Mouse (Mus musculus) adrenal gland, adult (tissue): ENCODE results near the gene Olfr889.
"Not testable (repeated sequence)": the region's sequence is repeated elsewhere in the genome, so short reads cannot be mapped to it uniquely, and the experiment has no call there.

ENCODE experiments used
- DNase-seq, 2 experiments: peaks; one replicate each; pipeline ENCODE4 v3.0.0; 2022 to 2023; ENCODE audit warnings: low spot score in 1 of 2; ENCODE audit not compliant: inconsistent age in 2 of 2

The Olfr889 gene

GRCm38 (mm10) chr9:38114898-38115297, at the start of gene Olfr889:
Gene Olfr889, plus strand, starts transcription at chr9:38115198.
- no peak for DNase-seq

DNA sequence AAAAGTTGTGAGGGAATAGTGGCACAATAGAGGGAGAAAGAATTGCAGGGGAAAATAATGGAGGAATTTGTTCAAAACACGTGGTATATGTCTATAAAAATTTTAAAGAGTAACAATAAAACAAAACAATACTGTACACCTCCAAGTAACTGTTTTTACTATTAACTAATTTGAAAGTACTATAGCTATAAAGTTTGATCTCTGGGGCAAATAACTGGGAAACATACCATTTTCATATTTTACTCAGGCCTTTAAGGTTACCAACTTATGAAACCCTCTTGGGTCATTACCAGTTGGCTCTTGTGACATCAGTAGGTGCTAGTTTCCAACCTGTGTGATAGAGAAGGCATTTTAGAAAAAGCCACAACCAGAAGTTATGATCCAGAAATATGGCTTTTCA, 31.2 kb upstream of the Olfr889 start, which contains the start of gene Olfr887:
Olfr887 (plus strand) TSS at position 301 of the 400 bp plus-strand sequence.
- no peak for DNase-seq

GRCm38 (mm10) chr9:38107828-38108227, 7.2 kb upstream of the Olfr889 start, which contains the start of gene Olfr888:
Gene Olfr888, plus strand, starts transcription at chr9:38108128.
- DNase-seq: no peak

DNA sequence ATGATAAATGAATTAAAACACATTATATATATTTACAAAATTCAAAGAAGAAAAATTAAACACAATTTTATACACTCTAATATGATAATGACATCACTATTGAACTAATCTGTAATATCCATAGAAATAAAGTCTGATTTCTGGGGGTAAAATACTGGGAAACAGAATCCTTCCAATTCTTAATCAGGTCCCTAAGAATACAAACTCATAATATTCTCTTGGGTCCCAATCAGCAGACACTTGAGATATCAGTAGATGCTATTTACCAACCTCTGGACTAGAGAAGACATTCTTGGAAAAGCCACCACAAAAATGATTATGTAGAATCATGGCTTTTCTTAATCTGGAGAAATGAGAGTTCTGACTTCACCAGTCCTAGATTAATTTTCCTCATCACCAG, 27.2 kb downstream of the Olfr889 start, which contains the start of gene Olfr890:
Olfr890 (plus strand) TSS at position 301 of the 400 bp plus-strand sequence.
- no peak for DNase-seq

DNA sequence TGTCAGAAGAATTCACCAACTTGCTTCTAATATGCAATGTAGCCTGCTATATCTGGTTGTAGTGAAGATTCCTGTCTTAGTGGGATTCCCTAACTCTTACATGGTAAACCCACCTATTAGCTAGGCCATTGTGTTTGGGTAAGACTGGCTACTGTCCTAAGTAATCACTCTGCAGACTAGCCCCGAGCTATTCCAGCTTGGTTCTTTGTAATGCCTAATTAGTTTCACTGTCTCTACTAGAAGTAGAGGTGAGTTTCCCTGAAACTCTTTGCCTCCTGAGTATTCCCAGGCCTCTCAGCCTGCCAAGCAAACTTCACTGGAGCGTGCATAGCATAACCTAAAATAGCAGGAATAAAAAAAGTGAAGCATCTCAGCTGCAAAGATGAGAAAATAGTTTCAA, 53.3 kb downstream of the Olfr889 start:
- not testable (repeated sequence) for DNase-seq
